Mouse (Mus musculus): Measurements from ENCODE around the gene Ccdc138.
"Not testable (repeated sequence)": the region's sequence is repeated elsewhere in the genome, so short reads cannot be mapped to it uniquely, and the experiment has no call there.

Gene Ccdc138

DNA sequence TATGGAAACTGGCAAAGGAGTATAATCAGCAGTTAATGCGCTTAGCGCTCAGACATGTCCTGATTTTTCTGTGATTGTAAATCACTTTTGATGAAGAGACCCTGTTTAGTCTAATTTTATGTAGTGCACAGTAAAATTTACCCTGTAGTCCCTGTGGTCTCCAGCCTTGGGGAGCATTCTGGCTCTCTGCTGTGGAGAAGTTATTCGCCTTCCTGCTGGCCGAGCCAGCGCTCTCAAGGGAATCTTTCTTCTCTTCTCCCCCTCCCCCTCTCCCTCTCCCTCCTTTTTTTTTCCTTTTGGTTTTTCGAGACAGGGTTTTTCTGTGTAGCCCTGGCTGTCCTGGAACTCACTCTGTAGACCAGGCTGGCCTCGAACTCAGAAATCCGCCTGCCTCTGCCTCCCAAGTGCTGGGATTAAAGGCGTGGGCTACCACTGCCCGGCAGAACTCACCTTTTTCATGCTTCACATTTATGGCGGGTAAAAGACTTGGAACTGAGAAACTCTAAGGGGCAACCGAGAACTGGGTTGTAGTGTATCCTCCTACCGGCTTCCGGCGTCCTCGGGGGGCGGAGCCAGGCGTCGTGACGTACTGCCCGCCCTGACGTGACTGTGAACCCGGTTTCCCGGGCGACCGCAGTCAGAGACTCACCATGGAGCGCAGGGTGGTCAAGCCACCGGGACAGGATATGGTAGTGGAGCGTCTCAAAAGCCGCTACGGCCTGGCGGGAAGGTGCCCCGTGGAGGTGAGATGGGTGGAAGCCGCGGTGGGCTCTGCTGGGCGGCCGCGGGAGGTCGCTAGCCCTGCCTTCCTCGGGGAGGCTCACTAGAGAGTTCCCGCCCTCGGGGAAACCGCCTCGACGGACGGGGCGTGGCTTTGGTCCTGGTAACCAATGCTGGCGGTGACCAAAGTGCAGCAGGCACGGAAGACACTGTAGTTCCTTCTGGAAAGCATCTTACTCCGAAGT, at the start of gene Ccdc138:
Gene Ccdc138 (plus strand): TSS at position 629 of the 965 bp plus-strand sequence.
- peak; percentile 93 to 95 for DNase-seq

DNA sequence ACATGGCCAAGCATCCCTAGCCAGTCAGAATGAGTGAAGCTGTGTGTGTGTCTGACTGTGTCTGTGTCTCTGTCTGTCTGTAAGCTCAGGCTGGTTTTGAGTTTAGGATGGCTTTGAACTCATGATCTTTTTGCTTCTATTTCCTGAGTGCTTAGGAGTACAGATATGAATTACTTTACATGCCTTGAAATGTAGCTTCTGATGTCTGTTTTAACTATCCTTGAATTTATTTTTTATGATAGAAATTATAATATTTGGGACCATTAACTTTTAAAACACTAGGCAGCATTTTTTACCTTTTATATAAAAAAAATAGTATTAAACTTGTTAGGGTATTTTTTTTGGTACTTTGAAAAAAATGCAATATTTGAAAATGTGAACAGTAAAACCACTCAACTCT, 46.2 kb upstream of the Ccdc138 start:
- no peak for DNase-seq

DNA sequence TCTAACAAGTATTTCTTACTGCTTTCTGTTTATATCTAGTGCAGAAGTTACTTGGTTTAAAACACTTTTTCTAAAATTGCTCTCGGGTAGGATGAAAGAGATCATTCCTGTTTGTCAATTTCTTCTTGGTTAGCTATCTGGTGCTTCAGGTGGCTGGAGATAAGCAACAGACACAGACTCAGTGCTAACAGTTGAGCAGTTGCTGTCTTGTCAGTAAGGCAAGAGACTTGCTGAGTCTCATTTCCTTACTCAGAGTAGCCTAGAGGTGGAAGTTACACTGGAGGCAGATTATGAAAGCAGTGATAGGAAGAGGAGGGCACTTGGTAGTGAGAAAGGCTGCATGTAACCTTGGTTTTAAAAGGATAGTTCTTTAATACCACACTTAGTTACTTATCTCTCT, 45.6 kb upstream of the Ccdc138 start:
- no peak for DNase-seq

DNA sequence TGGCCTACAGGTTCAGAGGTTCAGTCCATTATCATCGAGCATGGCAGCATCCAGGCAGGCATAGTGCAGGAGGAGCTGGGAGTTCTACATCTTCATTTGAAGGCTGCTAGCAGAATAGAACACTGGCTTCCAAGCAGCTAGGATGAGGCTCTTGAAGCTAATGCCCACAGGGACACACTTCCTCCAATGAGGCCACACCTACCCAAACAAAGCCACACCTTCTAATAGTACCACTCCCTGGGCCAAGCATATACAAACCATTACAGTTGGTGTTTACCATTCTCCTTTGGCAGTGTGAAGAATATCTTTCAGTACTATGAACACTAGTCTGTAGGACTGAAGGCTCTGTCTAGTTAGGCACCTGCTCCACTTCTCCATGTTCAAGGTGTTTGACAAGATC, 37.9 kb upstream of the Ccdc138 start:
- DNase-seq: no peak

DNA sequence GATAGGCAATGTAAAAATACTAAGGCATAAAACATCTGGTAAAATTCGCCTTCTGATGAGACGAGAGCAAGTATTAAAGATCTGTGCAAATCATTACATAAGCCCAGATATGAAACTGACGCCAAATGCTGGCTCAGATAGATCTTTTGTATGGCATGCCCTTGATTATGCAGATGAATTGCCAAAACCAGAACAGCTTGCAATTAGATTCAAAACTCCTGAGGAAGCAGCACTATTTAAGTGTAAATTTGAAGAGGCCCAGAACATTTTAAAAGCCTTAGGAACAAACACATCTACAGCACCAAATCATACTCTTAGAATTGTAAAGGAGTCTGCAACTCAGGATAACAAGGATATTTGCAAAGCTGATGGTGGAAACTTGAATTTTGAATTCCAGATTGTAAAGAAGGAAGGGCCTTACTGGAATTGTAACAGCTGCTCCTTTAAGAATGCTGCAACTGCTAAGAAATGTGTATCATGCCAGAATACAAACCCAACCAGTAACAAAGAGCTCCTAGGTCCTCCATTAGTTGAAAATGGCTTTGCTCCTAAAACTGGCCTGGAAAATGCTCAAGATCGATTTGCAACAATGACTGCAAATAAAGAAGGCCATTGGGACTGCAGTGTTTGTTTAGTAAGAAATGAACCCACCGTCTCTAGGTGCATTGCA, 20.5 kb upstream of the Ccdc138 start:
- no peak for DNase-seq

DNA sequence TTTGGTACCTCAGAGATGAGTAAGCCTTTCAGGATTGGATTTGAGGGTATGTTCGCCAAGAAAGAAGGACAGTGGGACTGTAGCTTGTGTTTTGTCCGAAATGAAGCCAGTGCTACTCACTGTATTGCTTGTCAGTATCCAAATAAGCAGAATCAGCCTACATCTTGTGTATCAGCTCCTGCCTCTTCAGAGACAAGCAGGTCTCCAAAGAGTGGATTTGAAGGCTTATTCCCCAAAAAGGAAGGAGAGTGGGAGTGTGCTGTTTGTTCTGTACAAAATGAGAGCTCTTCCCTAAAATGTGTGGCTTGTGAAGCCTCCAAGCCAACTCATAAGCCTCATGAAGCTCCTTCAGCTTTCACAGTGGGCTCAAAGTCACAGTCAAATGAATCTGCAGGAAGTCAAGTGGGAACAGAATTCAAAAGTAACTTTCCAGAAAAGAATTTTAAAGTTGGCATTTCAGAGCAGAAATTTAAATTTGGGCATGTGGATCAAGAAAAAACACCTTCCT, 19.6 kb upstream of the Ccdc138 start:
- no peak for DNase-seq

DNA sequence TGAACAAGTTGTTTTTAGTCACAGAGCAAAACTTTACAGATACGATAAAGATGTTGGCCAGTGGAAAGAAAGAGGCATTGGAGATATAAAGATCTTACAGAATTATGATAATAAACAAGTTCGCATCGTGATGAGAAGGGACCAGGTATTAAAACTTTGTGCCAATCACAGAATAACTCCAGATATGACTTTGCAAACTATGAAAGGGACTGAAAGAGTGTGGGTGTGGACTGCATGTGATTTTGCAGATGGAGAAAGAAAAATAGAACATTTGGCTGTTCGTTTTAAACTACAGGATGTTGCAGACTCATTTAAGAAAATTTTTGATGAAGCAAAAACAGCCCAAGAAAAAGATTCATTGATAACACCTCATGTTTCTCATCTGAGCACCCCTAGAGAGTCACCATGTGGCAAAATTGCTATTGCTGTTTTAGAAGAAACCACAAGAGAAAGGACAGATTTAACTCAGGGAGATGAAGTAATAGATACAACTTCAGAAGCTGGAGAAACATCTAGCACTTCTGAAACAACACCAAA, 17.7 kb upstream of the Ccdc138 start:
- DNase-seq: no peak

DNA sequence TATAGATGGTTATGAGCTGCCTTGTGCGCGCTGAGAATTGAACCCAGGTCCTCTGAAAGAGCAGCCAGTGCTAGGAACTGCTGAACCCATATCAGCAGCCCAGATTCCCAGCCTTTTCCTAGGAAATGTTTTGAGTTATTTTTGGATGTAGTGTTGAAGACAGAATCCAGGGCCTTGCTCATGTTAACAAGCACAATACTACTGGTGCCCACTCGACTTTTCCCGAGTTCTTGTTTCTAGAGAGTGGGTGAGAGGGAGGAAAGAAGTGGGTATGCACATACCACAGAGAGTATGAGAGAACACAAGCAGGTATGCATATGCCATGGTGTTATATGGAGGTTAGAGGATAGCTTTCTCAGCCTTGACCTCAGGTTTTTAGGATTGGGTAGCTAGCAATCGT, 6.7 kb upstream of the Ccdc138 start:
- DNase-seq: no peak

DNA sequence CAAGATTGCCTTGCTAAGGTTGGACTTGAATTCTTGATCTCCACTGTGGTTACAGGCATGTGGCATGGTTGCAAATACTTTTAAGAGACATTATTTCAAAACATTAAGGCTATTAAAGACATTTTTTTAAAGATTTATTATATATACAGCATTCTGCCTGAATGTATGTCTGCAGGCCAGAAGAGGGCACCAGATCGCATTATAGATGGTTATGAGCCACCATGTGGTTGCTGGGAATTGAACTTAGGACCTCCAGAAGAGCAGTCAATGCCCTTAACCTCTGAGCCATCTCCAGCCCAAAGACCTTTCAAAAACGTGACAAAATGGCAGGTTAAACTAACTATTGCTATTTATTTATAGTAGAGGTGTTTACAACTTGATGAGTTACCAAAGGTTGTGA, 2.1 kb upstream of the Ccdc138 start:
- DNase-seq: no peak

DNA sequence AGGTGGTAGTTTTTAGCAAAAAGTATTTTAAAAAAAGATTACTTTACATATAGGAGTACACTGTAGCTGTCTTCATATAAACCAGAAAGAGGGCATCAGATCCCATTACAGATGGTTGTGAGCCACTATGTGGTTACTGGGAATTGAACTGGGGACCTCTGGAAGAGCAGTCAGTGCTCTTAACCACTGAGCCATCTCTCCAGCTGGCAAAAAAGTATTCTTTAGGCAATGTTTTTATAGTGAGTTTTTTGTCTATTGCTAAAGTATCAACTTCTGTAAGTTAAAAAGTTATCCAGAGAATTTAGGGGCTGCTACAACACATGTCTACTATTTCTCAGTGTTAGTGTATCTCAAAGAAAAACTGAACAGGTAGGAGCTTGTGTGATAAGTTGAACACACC, 1.0 kb upstream of the Ccdc138 start:
- DNase-seq: no peak

DNA sequence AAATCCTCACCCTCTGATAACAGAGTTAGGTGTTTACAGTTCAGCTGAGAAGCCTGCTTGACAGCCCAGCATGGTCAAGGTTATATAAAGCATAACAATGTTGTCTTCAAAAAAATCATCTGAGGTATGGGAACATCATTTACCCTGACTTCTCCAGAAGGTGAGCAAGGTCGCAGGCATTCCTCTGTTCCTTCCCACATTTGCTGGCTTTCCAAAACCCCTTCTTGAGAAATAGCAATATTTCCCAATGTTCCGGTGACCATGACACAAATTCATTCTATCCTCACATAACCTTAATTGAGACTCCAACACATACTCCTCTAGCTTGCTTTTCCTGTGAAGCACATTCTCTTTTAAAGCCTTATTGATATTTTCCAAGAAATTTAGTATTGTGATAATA, 768 bp downstream of the Ccdc138 start:
- DNase-seq: no peak

DNA sequence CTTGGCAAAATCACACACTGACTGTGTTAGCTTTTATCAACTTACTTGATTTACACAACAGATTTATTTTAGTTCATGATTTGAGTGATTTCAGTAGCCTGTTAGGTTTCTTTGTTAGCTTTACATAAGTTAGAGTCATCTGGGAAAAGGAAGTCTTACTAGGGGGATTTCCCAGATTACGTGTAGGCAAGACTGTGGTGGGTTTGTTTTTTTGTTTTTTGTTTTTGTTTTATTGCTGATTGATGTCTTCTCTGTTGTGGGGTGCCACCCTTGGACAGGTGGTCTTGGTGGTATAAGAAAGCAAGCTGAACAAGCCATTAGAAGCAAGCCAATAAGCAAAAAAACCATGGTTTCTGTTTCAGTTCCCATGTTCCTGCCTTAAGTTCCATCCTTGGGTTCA, 31.6 kb downstream of the Ccdc138 start:
- no peak for DNase-seq

DNA sequence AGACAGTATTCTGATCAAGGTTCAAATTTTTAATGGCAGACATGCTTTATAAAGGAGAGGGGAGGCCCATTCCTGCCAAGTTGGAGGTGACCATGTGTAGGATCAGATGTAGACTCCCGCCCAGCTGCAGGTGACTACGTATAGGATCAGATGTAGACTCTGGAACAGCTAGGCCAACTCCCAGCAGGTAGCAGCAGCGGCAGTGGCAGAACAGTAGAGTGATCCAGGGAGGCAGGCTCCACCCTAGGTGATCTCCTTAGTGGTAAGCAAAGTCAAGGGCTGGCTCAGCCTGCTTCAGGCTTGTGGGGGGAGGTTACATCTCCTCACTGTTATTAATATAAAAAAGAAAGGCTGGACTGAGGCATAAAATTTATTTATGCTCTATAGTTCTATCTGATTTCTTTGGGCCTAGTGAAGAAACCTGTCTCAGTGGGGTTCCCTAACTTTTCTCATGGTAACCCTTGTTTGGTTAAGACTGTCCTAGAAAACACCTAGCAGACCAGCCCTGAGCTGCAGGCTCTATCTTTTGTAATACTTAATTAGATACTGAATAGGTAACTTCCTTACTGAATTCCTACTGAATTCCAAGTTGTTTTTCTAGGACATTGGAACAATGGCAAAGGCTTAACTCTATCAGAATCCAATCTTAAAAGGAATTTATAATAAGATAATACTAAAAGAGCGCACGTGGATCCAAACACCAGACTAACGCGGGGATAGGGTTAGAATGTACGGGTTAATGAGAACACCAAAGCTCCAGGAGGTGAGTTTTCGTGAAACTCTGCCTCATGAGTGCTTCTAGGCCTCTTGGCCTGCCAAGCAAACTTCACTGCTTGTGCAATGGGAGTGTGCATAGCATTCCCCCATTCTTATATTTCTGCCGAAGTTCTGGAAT, 33.4 kb downstream of the Ccdc138 start:
- DNase-seq: no peak

DNA sequence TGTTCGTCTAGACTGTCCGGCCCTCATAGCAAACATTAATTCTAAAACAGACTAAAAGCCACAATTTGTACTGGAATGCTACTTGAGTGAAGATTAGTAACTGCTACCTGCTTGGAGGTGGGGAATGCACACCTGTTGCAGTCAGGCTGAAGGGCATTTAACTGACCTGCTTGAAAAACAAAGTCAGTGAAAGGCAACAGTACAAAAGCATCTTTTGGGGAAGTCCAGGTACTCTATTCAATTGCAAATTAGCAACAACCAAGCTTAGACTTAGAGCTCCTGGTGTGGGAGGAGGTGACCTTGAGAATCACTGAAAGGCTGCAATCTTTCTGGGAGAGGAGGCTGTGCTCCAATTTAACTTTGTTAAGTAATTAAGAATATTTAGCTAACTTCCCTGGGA, 34.4 kb downstream of the Ccdc138 start:
- DNase-seq: no peak

DNA sequence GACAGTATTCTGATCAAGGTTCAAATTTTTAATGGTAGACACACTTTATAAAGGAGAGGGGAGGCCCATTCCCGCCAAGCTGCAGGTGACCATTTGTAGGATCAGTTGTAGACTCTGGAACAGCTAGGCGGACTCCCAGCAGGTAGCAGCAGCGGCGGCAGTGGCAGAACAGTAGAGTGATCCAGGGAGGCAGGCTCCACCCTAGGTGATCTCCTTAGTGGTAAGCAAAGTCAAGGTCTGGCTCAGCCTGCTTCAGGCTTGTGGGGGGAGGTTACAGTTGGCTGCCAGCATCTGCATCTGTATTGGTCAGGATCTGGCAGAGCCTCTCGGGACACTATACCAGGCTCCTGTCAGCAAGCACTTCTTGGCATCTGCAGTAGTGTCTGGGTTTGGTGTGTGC, 38.5 kb downstream of the Ccdc138 start:
- not testable (repeated sequence) for DNase-seq

DNA sequence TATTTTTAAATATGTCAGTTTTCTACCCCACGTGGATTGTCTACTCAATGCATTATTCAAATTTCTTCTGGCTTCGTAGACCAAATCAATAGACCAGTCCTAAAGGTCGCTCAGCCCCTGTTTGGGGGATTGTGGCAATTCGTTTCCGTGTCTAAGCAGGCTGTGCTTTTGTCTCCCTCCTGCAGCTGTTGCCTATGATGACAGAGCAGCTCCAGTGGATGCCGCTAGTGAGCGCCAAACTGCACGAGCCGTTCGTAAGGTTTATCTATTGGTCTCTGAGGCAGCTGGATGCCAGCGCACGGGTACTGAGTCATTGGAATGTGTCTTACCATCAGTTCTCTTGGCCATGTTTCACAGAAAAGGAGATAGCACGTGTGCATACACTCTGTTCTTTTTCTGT, 42.9 kb downstream of the Ccdc138 start:
- DNase-seq: no peak

DNA sequence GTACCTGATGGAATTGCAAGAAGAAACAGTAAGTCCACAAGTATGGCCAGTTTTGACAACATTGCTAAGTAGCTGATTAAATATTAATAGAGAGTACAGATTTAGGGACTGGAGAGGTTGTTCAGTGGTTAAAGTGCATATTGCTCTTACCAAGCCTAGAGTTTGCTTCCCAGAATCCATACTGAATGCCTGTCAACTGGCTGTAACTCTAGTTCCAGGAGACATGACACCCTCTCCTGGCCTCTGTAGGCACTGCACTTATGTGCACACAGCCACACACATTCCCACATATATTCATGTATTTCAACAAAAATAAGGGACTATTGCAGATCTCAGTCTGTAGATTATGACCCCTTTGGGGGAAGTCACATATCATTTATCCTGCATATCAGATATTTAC, 51.0 kb downstream of the Ccdc138 start:
- peak; percentile 11 to 52 for DNase-seq

DNA sequence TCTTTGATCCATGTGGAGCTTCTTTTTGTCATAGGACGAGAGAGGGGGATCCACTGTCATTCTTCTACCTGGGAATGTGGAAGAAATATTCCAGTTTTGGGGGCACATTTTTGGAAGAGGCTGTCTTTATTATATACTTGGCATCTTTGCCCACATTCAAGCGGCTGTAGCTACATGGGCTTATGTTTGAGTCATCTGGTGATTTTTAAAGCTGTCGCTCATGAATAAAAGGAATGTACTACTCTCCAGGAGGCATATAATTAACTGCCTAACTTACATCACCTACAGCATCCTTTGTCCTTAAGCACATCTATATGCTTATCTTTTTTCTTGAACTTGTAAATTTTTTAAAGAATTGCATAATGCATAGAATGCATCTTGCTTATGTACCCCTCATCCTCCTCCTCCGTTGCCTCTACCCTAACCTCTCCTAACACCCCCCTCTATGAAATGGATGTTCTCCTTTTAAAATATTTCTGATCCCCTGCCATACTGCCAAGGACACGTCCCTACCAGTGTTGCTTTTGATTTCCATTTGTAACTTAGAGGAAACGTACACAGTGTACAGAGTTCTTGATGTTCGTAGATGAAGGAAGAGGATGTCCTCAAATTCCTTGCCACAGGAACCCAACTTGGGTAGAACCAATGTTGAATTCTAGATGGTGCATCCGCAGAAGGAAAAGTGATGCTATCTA, 57.1 kb downstream of the Ccdc138 start:
- no peak for DNase-seq

DNA sequence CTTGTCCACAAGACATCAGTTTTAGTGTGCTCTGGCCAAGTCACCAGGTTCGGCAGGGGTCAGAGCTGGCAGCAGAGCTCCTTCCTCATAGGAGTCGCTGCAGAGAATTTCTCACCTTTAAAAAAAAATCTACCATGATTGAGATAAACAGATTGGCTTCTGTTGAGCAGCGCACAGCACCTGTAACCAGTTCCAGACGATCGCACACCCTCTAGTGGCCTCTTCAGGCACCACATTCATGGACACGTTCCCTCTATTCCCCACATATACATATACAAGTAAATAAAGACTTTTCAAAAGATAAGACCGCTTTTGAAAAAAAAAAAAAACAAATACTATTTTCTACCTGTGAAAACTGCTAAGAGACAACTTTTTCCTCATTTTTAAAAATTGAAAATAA, 61.4 kb downstream of the Ccdc138 start:
- peak; percentile 32 to 67 for DNase-seq

DNA sequence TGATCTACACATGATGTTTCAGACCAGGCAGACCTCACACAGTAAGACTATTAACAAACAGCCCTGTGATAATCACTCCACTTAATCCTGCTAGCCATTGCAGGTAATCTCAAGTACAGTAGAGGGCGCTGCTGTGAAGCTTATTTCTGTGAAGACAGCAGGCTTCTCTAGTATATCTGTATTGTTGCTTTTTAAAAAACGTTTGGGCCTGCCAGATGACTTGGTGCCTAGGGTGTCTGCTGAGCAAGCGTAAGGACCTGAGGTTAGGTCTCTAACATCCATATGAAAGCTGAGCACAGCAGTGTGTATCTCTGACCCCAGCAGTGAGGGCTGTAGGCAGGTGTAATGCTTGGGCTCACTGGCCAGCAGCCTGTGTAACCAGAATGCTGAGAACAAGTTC, 62.2 kb downstream of the Ccdc138 start:
- peak; percentile 43 to 54 for DNase-seq

DNA sequence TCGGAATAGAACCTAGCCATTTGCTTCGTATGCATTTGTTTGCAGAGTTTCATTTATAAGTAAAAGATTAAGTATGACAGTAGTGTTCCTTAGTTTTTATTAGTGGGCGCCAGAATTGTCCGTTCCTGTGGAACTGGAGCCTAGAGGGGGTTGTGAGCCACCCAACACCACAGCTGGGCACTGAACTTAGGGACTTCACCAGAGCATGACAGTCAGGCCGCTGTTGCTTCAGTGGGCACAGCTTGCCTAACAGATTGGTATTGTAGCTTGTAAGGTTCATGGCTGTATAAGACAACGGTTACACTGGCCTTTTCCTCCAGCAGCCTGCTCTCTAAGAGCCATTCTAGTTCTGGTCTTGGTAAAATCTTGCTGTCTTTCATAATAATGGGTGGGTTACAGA, 62.8 kb downstream of the Ccdc138 start:
- peak in 1 of 2 experiments; percentile 14 for DNase-seq
